17 mouse cellular contexts compared by ENCODE assay signal in the genomic region with DNA sequence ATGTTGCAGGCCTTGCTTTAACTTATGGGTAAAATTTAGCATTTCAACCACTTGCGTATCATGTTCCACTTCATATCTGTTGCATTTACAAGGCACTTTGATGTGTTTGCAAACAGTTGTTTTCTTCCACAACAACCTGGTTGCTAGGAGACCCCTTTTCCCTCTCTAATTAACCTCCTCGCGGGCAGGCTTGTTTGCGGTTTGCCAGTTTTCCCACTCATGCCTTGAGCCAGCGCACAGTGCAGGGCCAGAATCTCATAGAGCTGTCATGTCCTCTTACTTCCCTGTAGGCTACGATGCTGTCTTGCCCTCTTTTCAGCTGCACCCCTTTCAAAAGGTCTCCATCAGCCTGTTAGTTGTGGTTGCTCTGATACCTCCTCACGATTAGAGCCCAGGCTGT.
A peak's percentile ranks its signal among the peaks of the same experiment; 100 is the strongest.
DNase-seq lines count a peak whose midpoint lies in the region; ATAC-seq lines count a peak whose summit lies in the region.
"Had no signal": no experiment of that assay in that cellular context is flagged by ENCODE, and none has a peak within 500 bp of the region (broad histone marks: within the 10 kb centered on the region; RNA-seq: fewer than 3 reads in every experiment).

No protein-coding gene starts in this region.

- 45% methylated on average over 7 of the region's 7 CpGs for WGBS in forebrain, embryonic 11.5 days
- whole genome bisulfite sequencing in limb, embryonic 11.5 days, result 61% methylated on average over 7 of the region's 7 CpGs

- H3K4me2 ChIP-seq in forebrain, embryonic 11.5 days (ENCODE audit: low read depth, low read length, severe bottlenecking), result no peak overlapping the region
- H3K4me2 ChIP-seq in limb, embryonic 11.5 days (ENCODE audit: low read depth, severe bottlenecking), result no peak overlapping the region
- H3K4me2 ChIP-seq: embryonic facial prominence, embryonic 15.5 days; heart, embryonic 11.5 days; lung, embryonic 14.5 days; stomach, embryonic 15.5 days had no signal

- 0 out of 2 replicates have a peak overlapping the region, but pooled peaks have one; percentile 12 for H3K27ac ChIP-seq in forebrain, embryonic 11.5 days (ENCODE audit: low read depth, low read length)
- H3K27ac ChIP-seq in limb, embryonic 11.5 days (replicated peaks; ENCODE audit: low read depth, low read length), result peak overlapping the region; percentile 42; the same call in 1 of the 2 replicates
- H3K27ac ChIP-seq: embryonic facial prominence, embryonic 15.5 days; macrophage; stomach, embryonic 15.5 days had no signal

- no peaks in the 10 kb centered on the region for H3K27me3 ChIP-seq in forebrain, embryonic 11.5 days (ENCODE audit: control insufficient read depth, insufficient read depth, low read length)
- H3K27me3 ChIP-seq in limb, embryonic 11.5 days (ENCODE audit: control insufficient read depth, insufficient read depth, low read length), result no peaks in the 10 kb centered on the region
- H3K27me3 ChIP-seq: embryonic facial prominence, embryonic 15.5 days; stomach, embryonic 15.5 days had no signal

- H3K9me3 ChIP-seq in forebrain, embryonic 11.5 days (ENCODE audit: control insufficient read depth, low read length), result no peaks in the 10 kb centered on the region
- H3K9me3 ChIP-seq in limb, embryonic 11.5 days (ENCODE audit: control insufficient read depth, low read length), result no peaks in the 10 kb centered on the region
- H3K9me3 ChIP-seq: embryonic facial prominence, embryonic 15.5 days; stomach, embryonic 15.5 days had no signal

- H3K4me3 ChIP-seq in forebrain, embryonic 11.5 days (ENCODE audit: low read depth, low read length), result no peak overlapping the region
- no peak overlapping the region for H3K4me3 ChIP-seq in limb, embryonic 11.5 days (ENCODE audit: low read depth, low read length)
- H3K4me3 ChIP-seq: embryonic facial prominence, embryonic 15.5 days; stomach, embryonic 15.5 days had no signal

- no peaks in the 10 kb centered on the region for H3K36me3 ChIP-seq in forebrain, embryonic 11.5 days (ENCODE audit: control insufficient read depth, insufficient read depth, low read length)
- H3K36me3 ChIP-seq in limb, embryonic 11.5 days (ENCODE audit: control insufficient read depth, insufficient read depth, low read length), result no peaks in the 10 kb centered on the region
- H3K36me3 ChIP-seq: embryonic facial prominence, embryonic 15.5 days; stomach, embryonic 15.5 days had no signal

- intact Hi-C loops in left cerebral cortex, postnatal 14 days (cut with DNase I), result no loop called here

- 0 out of 2 replicates have a peak, but pooled peaks cover 5% of the 10 kb centered on the region for H3K4me1 ChIP-seq in forebrain, embryonic 11.5 days (replicated peaks; ENCODE audit: control insufficient read depth, insufficient read depth, low read length)
- H3K4me1 ChIP-seq in limb, embryonic 11.5 days (ENCODE audit: control insufficient read depth, insufficient read depth, low read length), result peaks cover 22% of the 10 kb centered on the region

- peak; percentile 65 for ATAC-seq in forebrain, embryonic 11.5 days (replicated peaks; ENCODE audit: low FRiP score)
- no peak for ATAC-seq in limb, embryonic 11.5 days (ENCODE audit: insufficient number of reproducible peaks, low FRiP score, low TSS enrichment, low read depth)

- H3K9ac ChIP-seq in forebrain, embryonic 11.5 days (ENCODE audit: low read length), result peak overlapping the region; percentile 12
- H3K9ac ChIP-seq in limb, embryonic 11.5 days (ENCODE audit: low read length), result no peak overlapping the region
- H3K9ac ChIP-seq: embryonic facial prominence, embryonic 15.5 days; lung, embryonic 14.5 days; stomach, embryonic 15.5 days had no signal

- DNase-seq in embryo, embryonic 11 days, result peak; percentile 17
- no peak for DNase-seq in embryo, embryonic 9.5 days (ENCODE audit: extremely low spot score)
- peak; percentile 14 for DNase-seq in R1 (ENCODE audit: low read depth, low spot score)
- peak; percentile 69 for DNase-seq in forebrain, embryonic 11.5 days (ENCODE audit: low spot score)
- DNase-seq in limb, embryonic 11.5 days (ENCODE audit: low spot score), result peak; percentile 52
- DNase-seq in urinary bladder, postnatal 25 days (ENCODE audit: low spot score), result no peak
- no peak for DNase-seq in adrenal gland, postnatal 14 days
- DNase-seq in left cerebral cortex, postnatal 14 days (ENCODE audit: low spot score in 2 of 2), result no peak
- DNase-seq: adrenal gland, adult 2 months; cerebellum, adult 9-10 months; gastrocnemius, postnatal 36 days; kidney, adult 8-10 months; lung, embryonic 14.5 days had no signal

Comparison
In these comparisons a context has a peak if more than half of its experiments do, and no peak if none do; other contexts are left out.
1. DNase-seq: peak in embryo, embryonic 11 days (single experiment), R1 (single experiment), forebrain, embryonic 11.5 days (single experiment) and limb, embryonic 11.5 days (single experiment); none in embryo, embryonic 9.5 days (single experiment), urinary bladder, postnatal 25 days (single experiment), adrenal gland, postnatal 14 days (single experiment) and left cerebral cortex, postnatal 14 days (0 of 2).